Mouse (Mus musculus) forebrain, postnatal 0 days (tissue): ENCODE measurements around the gene Creb3l1. TPM values are rescaled to one million over a fixed set of nuclear protein-coding genes. Genes with fewer than 3 reads are reported as not detected.
A peak's percentile ranks its signal among the peaks of the same experiment; 100 is the strongest.

Source experiments
- ATAC-seq: fragments of 200-750 bp; cut with Nextera tagmentation; 2 replicates; pipeline ENCODE4 v1.8.0; 2017; ENCODE audit warnings: mild to moderate bottlenecking, moderate library complexity
- DNase-seq: peaks from one replicate; pipeline ENCODE4 v3.0.0-alpha.2; 2015
- H3K27ac ChIP-seq: fragments of 300-500 bp; sonication (generic); 2 replicates; pipeline ENCODE4 v1.5.1; 2014; ENCODE audit warnings: low read depth, mild to moderate bottlenecking, antibody characterized with exemption, low read length, moderate library complexity, mixed read lengths
- H3K27me3 ChIP-seq: fragments of 300-500 bp; sonication (generic); 2 replicates; pipeline ENCODE4 v1.6.1; 2014; ENCODE audit warnings: mild to moderate bottlenecking, low read length, mixed read lengths; ENCODE audit not compliant: insufficient read depth
- H3K36me3 ChIP-seq: fragments of 300-500 bp; sonication (generic); 2 replicates; pipeline ENCODE4 v1.6.1; 2014; ENCODE audit warnings: mild to moderate bottlenecking, moderate library complexity; ENCODE audit not compliant: insufficient read depth
- H3K4me1 ChIP-seq: fragments of 300-500 bp; sonication (generic); 2 replicates; pipeline ENCODE4 v1.6.1; 2014; ENCODE audit warnings: antibody characterized with exemption; ENCODE audit not compliant: insufficient read depth
- H3K4me2 ChIP-seq: fragments of 300-500 bp; sonication (generic); 2 replicates; pipeline ENCODE4 v1.6.1; 2014; ENCODE audit warnings: low read depth, mild to moderate bottlenecking, moderate library complexity
- H3K4me3 ChIP-seq: fragments of 300-500 bp; sonication (generic); 2 replicates; pipeline ENCODE4 v1.5.1; 2014; ENCODE audit warnings: low read depth, low read length, mixed read lengths
- H3K9ac ChIP-seq: fragments of 300-500 bp; sonication (generic); 2 replicates; pipeline ENCODE4 v1.6.1; 2014; ENCODE audit warnings: mild to moderate bottlenecking
- H3K9me3 ChIP-seq: fragments of 300-500 bp; sonication (generic); 2 replicates; pipeline ENCODE4 v1.6.1; 2016; ENCODE audit warnings: low read length
- CTCF ChIP-seq: sonication (generic); IDR thresholded peaks from 2 replicates; pipeline ENCODE4 v1.5.1; 2016; ENCODE audit warnings: antibody characterized with exemption, control low read depth, low read depth
- WGBS: fragments of 180-500 bp; shearing (Covaris S2); extraction: QIAGEN DNeasy Blood & Tissue Kit; methylation state at CpG from one replicate; pipeline ENCODE4 v1.1.7; 2014; 5-methylcytosine and 5-hydroxymethylcytosine counted together
- polyA plus RNA-seq: library from polyadenylated mRNA; unstranded; fragments of >200 nt; fragmentation: Nextera tagmentation; extraction: Ambion mirVana; gene quantifications from 2 replicates; pipeline ENCODE4 v1.2.1, GENCODE M21; 2015
- total RNA-seq: library from RNA; depleted of rRNA; stranded (reverse); fragments of >200 nt; gene quantifications from 2 replicates; pipeline ENCODE4 v1.2.3, GENCODE M21; 2014

The Creb3l1 gene
- total and polyA plus RNA-seq, 2 experiments from 2014 or later, result 2.0 to 2.9 TPM

- H3K4me3 ChIP-seq, result no peak within 1 kb of the TSS
- H3K9ac ChIP-seq, result no peak within 1 kb of the TSS
- no peak within 1 kb of the TSS for H3K4me2 ChIP-seq
- no peak within 1 kb of the TSS for H3K27ac ChIP-seq
- H3K4me1 ChIP-seq, result peaks cover 8% of the 10 kb centered on the region
- no peaks in the 10 kb centered on the region for H3K9me3 ChIP-seq
- no peaks in the 10 kb centered on the region for H3K27me3 ChIP-seq
- H3K36me3 ChIP-seq, result 0 out of 2 replicates have a peak, but pooled peaks cover 4% of the 10 kb centered on the region
- WGBS, result 88% methylated on average over 18 of the region's 18 CpGs
- TF ChIP-seq CTCF, result no peak
- DNase-seq, result no peak
- ATAC-seq, result no peak
These were observed 78.8 kb downstream of the Creb3l1 start, which contains the start of gene Gm9821 for GRCm38 (mm10) chr2:91945483-91945882. Gm9821 (plus strand) TSS chr2:91945703.

GRCm38 (mm10) chr2:91944170-91944950 is 79.9 kb downstream of the Creb3l1 start:
- Histone ChIP-seq H3K36me3 (peaks cover 11% of the 10 kb centered on the region; the same call in 1 of the 2 replicates), H3K27ac (no peak overlapping the region), H3K9me3 (no peaks in the 10 kb centered on the region), H3K4me3 (no peak overlapping the region), H3K4me1 (no peaks in the 10 kb centered on the region; the same call in 1 of the 2 replicates), H3K27me3 (no peaks in the 10 kb centered on the region), H3K4me2 (no peak overlapping the region), H3K9ac (no peak overlapping the region)
- ATAC-seq (peak; percentile 91), DNase-seq (peak; percentile 88)
- WGBS, result 44% methylated on average over 13 of the region's 13 CpGs
- TF ChIP-seq CTCF, result peak; percentile 98

DNA sequence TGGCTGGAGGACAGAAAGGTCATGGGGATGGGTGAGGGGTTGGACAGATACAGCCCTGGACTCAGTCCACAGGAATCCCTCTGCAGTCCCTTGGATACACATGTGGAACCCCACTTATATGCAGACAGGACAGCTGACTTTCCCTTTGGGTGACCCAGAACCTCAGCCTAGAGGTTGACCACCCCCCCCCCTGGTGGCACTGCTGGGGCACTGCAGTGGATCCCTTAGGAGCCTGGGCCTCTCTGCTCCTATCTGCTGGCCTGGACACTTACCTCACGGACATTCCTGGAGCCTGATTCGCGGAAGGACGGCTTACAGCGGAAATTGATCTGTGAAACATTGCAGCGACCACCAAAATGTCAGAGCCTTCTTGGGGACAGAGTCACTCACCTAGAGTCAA is 81.9 kb downstream of the Creb3l1 start:
- H3K27ac ChIP-seq, result no peak overlapping the region
- no peaks in the 10 kb centered on the region for H3K9me3 ChIP-seq
- no peak overlapping the region for H3K9ac ChIP-seq
- TF ChIP-seq CTCF, result peak; percentile 46
- no peaks in the 10 kb centered on the region for H3K4me1 ChIP-seq
- DNase-seq, result no peak
- H3K4me2 ChIP-seq, result no peak overlapping the region
- H3K36me3 ChIP-seq, result peaks cover 31% of the 10 kb centered on the region
- ATAC-seq, result no peak
- 78% methylated on average over 6 of the region's 6 CpGs for WGBS
- H3K4me3 ChIP-seq, result no peak overlapping the region
- H3K27me3 ChIP-seq, result no peaks in the 10 kb centered on the region

DNA sequence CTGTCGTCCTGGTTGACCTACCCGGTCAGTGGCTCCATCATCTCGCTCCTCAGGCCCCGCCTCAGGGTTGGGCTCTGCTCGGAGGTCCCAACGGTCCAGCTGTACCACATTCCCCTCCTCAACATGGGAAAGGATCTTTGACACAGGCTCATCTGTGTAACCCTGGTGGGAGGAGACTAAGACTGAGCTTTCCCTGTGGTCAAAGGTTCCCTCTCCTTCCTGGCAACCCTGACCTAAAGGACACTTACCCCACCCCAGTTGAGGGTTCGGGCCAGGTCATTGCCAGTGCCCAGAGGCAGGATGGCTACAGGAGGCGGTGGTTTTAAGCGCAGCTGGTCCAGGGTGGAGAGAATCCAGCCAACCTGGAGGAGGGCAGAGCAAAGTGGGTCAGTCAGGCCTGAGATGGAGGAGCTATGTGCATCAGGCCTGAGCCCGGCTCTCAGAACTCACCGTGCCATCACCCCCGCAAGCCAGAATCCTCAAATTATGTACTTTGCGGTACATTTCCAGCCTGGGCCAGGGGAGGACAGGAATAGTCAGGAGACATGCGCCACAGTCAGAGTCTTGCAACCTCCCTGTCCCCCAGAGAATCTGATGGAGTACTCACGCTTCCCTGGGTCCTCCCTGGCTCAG is 84.9 kb downstream of the Creb3l1 start:
- peaks cover 58% of the 10 kb centered on the region for H3K36me3 ChIP-seq
- ATAC-seq, result no peak
- no peak overlapping the region for H3K9ac ChIP-seq
- H3K4me2 ChIP-seq, result no peak overlapping the region
- H3K27me3 ChIP-seq, result no peaks in the 10 kb centered on the region
- DNase-seq, result no peak
- H3K4me1 ChIP-seq, result no peaks in the 10 kb centered on the region
- no peak overlapping the region for H3K27ac ChIP-seq
- H3K4me3 ChIP-seq, result no peak overlapping the region
- H3K9me3 ChIP-seq, result no peaks in the 10 kb centered on the region
- 88% methylated on average over 15 of the region's 15 CpGs for WGBS
- TF ChIP-seq CTCF, result no peak

- Histone ChIP-seq H3K4me3 (no peak overlapping the region), H3K4me2 (no peak overlapping the region), H3K4me1 (no peaks in the 10 kb centered on the region), H3K27ac (no peak overlapping the region), H3K9me3 (no peaks in the 10 kb centered on the region), H3K9ac (no peak overlapping the region), H3K27me3 (no peaks in the 10 kb centered on the region), H3K36me3 (peaks cover 54% of the 10 kb centered on the region)
- no peak for ATAC-seq
- DNase-seq, result no peak
- WGBS, result 87% methylated on average over 7 of the region's 7 CpGs
- no peak for TF ChIP-seq CTCF
These were observed 88.1 kb downstream of the Creb3l1 start for GRCm38 (mm10) chr2:91936154-91936553.

DNA sequence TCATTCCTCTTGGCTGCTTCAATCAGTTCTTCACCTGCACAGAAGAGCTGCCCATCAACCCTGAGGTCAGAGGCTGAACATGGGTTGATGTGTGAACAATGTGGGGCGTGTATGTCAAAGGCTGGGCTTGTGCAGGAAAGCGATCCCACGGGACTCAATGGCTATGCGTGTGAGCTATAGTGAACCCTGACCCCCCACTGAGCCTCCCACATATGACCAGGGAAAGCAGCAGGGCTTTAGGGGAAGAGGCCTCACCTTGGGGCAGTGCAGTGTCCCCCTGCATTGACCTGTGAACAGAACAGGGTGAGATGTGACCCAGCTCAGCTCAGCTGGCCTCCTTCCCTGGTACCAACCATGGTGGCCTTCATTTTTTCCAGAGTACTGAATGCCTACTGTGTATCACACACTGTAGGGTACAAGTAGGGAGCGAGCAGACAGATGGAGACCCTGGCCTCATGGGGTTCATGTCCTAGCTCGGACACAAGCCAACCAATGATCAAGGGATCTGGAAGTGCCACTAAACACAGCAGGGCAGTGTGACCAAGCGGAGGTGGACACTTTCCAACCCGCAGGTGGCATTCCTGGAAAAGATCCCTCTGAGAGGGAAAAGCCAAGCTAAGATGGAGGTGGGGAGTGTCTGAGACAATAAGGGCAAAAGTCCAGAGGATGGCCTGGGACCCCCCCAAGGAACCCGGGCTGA is 89.3 kb downstream of the Creb3l1 start:
- Histone ChIP-seq H3K4me3 (no peak overlapping the region), H3K4me2 (no peak overlapping the region), H3K27me3 (no peaks in the 10 kb centered on the region), H3K27ac (no peak overlapping the region), H3K9ac (no peak overlapping the region), H3K36me3 (peaks cover 53% of the 10 kb centered on the region), H3K9me3 (no peaks in the 10 kb centered on the region), H3K4me1 (peaks cover 7% of the 10 kb centered on the region; the same call in 1 of the 2 replicates)
- no peak for TF ChIP-seq CTCF
- DNase-seq (no peak), ATAC-seq (no peak)
- WGBS, result 89% methylated on average over 9 of the region's 9 CpGs
